ENCODE assay signal across 8 mouse cellular contexts in genomic region chr11:87725964-87726562, GRCm38 (mm10). TPM values are rescaled to one million over a fixed set of nuclear protein-coding genes. Genes with fewer than 3 reads are reported as not detected.
DNase-seq lines count a peak whose midpoint lies in the region; ATAC-seq and TF ChIP-seq lines count a peak whose summit lies in the region.

No protein-coding gene starts in this region.

- H3K9ac ChIP-seq in liver, embryonic 12.5 days, result peak overlapping the region; percentile 88

- WGBS in liver, embryonic 12.5 days (ENCODE audit: insufficient replicate concordance), result 3% methylated on average over 6 of the region's 6 CpGs
- 2% methylated on average over 6 of the region's 6 CpGs for WGBS in thymus, adult 2 months

- no peak; the same call in 1 of the 2 replicates for TF ChIP-seq CTCF in thymus, adult 2 months (IDR thresholded peaks at IDR 0.05; ENCODE audit: borderline replicate concordance, control insufficient read depth, extremely low read depth, insufficient read depth, low read length, poor library complexity)

- no peaks in the 10 kb centered on the region for H3K27me3 ChIP-seq in erythroblast, embryonic 14.5 days (ENCODE audit: control insufficient read depth)
- H3K27me3 ChIP-seq in liver, embryonic 12.5 days (replicated peaks), result no peaks in the 10 kb centered on the region
- no peaks in the 10 kb centered on the region for H3K27me3 ChIP-seq in thymus, adult 2 months (ENCODE audit: control insufficient read depth, insufficient read depth, low read length)

- peak overlapping the region; percentile 57 for H3K4me3 ChIP-seq in erythroblast, embryonic 14.5 days (replicated peaks)
- peak overlapping the region; percentile 50 for H3K4me3 ChIP-seq in liver, embryonic 12.5 days
- peak overlapping the region; percentile 29 for H3K4me3 ChIP-seq in thymus, adult 2 months (ENCODE audit: control insufficient read depth, insufficient read depth, low read length)

- ATAC-seq in liver, embryonic 12.5 days, result peak; percentile 95

- no peak; the same call in 1 of the 2 replicates for TF ChIP-seq POLR2A in thymus, adult 2 months (IDR thresholded peaks at IDR 0.05; ENCODE audit: control insufficient read depth, extremely low read depth, insufficient read depth, low read length, poor library complexity)

- H3K4me1 ChIP-seq in erythroblast, embryonic 14.5 days (ENCODE audit: control insufficient read depth), result peaks cover 92% of the 10 kb centered on the region
- peaks cover 80% of the 10 kb centered on the region for H3K4me1 ChIP-seq in liver, embryonic 12.5 days
- peaks cover 59% of the 10 kb centered on the region for H3K4me1 ChIP-seq in thymus, adult 2 months (replicated peaks; ENCODE audit: control insufficient read depth, insufficient read depth, low read length)

- peak overlapping the region; percentile 82 for H3K4me2 ChIP-seq in liver, embryonic 12.5 days

- DNase-seq in spleen, adult 12 weeks (ENCODE audit: low spot score), result peak; percentile 60
- no peak for DNase-seq in spleen, adult 18-20 months
- DNase-seq in thymus, adult 2 months, result peak; percentile 73
- no peak for DNase-seq in gastrocnemius, postnatal 4 days (ENCODE audit: low spot score in 2 of 2)
- DNase-seq in ovary, postnatal 14 days (ENCODE audit: low spot score), result no peak
- no peak for DNase-seq in kidney, postnatal 25 days

- H3K27ac ChIP-seq in liver, embryonic 12.5 days, result peak overlapping the region; percentile 100
- peak overlapping the region; percentile 95 for H3K27ac ChIP-seq in thymus, adult 2 months (ENCODE audit: control insufficient read depth, insufficient read depth, low read length)

- H3K36me3 ChIP-seq in erythroblast, embryonic 14.5 days (ENCODE audit: control insufficient read depth), result peaks cover 39% of the 10 kb centered on the region
- peaks cover 8% of the 10 kb centered on the region for H3K36me3 ChIP-seq in liver, embryonic 12.5 days
- H3K36me3 ChIP-seq in thymus, adult 2 months (ENCODE audit: control insufficient read depth, insufficient read depth, low read length), result no peaks in the 10 kb centered on the region

- peaks cover 3% of the 10 kb centered on the region; the same call in 1 of the 2 replicates for H3K9me3 ChIP-seq in erythroblast, embryonic 14.5 days (ENCODE audit: control insufficient read depth, low read length)
- no peaks in the 10 kb centered on the region for H3K9me3 ChIP-seq in liver, embryonic 12.5 days (replicated peaks)

RNA-seq across cellular contexts. Expression of gene Supt4a, which starts 11.3 kb away (rescaled TPM):
- polyA plus RNA-seq in erythroblast, embryonic 14.5 days (2012), result 4.3 and 5.5 TPM in 2 replicates
- 207 and 209 TPM in 2 replicates for polyA plus RNA-seq in liver, embryonic 12.5 days (2016; fragmentation: Nextera tagmentation; extraction: Ambion mirVana)
- polyA plus RNA-seq in thymus, adult 2 months (2012; rRNA removed), result 172 and 215 TPM in 2 replicates
- 10 to 100 TPM; 52.1 to 55.5 TPM for total RNA-seq in gastrocnemius, postnatal 4 days (2021)

RNA-seq across cellular contexts. Expression of gene Tspoap1, which starts 34.3 kb away (rescaled TPM):
- polyA plus RNA-seq in erythroblast, embryonic 14.5 days (2012), result 0.47 and 0.71 TPM in 2 replicates
- polyA plus RNA-seq in liver, embryonic 12.5 days (2016; fragmentation: Nextera tagmentation; extraction: Ambion mirVana), result 5.9 and 6.2 TPM in 2 replicates
- 25.3 and 27.9 TPM in 2 replicates for polyA plus RNA-seq in thymus, adult 2 months (2012; rRNA removed)
- under 1 TPM; 0.18 to 0.39 TPM for total RNA-seq in gastrocnemius, postnatal 4 days (2021)

Comparison
In these comparisons a context has a peak if more than half of its experiments do, and no peak if none do; other contexts are left out.
1. DNase-seq: peak in spleen, adult 12 weeks (single experiment) and thymus, adult 2 months (single experiment); none in spleen, adult 18-20 months (0 of 2), gastrocnemius, postnatal 4 days (0 of 2), ovary, postnatal 14 days (single experiment) and kidney, postnatal 25 days (0 of 2).
2. RNA of gene Supt4a, which starts 11.3 kb away (polyA plus RNA-seq): 172 to 215 TPM in thymus, adult 2 months and 207 to 209 TPM in liver, embryonic 12.5 days; 4.3 to 5.5 TPM in erythroblast, embryonic 14.5 days; every median in the first group is over 10 times any median in the second.
3. Peak in every context shown above with its lines, with median percentiles within 50 percentile points of each other: H3K4me3 ChIP-seq.